Mouse (Mus musculus) naive thymus-derived CD4-positive, alpha-beta T cell, adult 5 months (primary cell): ENCODE measurements around the gene Bhlha15. TPM values are rescaled to one million over a fixed set of nuclear protein-coding genes. Genes with fewer than 3 reads are reported as not detected.

Experiments
- polyA plus RNA-seq: library from polyadenylated mRNA; unstranded; fragments of 100-300 nt; shearing (Covaris generic); gene quantifications from one replicate; pipeline ENCODE4 v1.2.1, GENCODE M21; 2017

Bhlha15 gene
- polyA plus RNA-seq: not detected

GRCm38 (mm10) chr5:144189950-144190583 is at the start of gene Bhlha15:
Gene Bhlha15 (plus strand): TSS chr5:144190286.

GRCm38 (mm10) chr5:144223503-144223862 is 33.4 kb downstream of the Bhlha15 start, which contains the start of gene Tecpr1:
Gene Tecpr1 (minus strand): TSS chr5:144223615.

Other genes starting within 250 kb of the Bhlha15 start
- 53.8 TPM for gene Ccz1, start 175.4 kb upstream of the Bhlha15 start, polyA plus RNA-seq
- gene Ocm, start 163.6 kb upstream of the Bhlha15 start, polyA plus RNA-seq: not detected
- 20.5 TPM for gene Lmtk2, start 89.8 kb upstream of the Bhlha15 start, polyA plus RNA-seq
- 305 TPM for gene Tecpr1, start 33.3 kb downstream of the Bhlha15 start, polyA plus RNA-seq
- 5.5 TPM for gene Bri3, start 54.2 kb downstream of the Bhlha15 start, polyA plus RNA-seq
- 0.91 TPM for gene Baiap2l1, start 167.8 kb downstream of the Bhlha15 start, polyA plus RNA-seq